ENCODE assay signal across 9 mouse cellular contexts in genomic region chr11:79253542-79254390, GRCm38 (mm10). TPM values are rescaled to one million over a fixed set of nuclear protein-coding genes. Genes with fewer than 3 reads are reported as not detected.
A peak's percentile ranks its signal among the peaks of the same experiment; 100 is the strongest.
DNase-seq lines count a peak whose midpoint lies in the region; ATAC-seq lines count a peak whose summit lies in the region.
"Had no signal": no experiment of that assay in that cellular context is flagged by ENCODE, and none has a peak within 500 bp of the region (broad histone marks: within the 10 kb centered on the region; RNA-seq: fewer than 3 reads in every experiment).

No protein-coding gene starts in this region.

- DNase-seq in MN1 (ENCODE audit: low spot score) = peak; percentile 59
- peak; percentile 51 for DNase-seq in cerebellum, adult 11-12 months
- peak; percentile 70 for DNase-seq in heart, postnatal 4 days
- peak; percentile 20 to 31 for DNase-seq in layer of hippocampus, postnatal 36 days
- DNase-seq in lung, postnatal 25 days (ENCODE audit: low spot score) = peak; percentile 60
- DNase-seq in right cerebral cortex, postnatal 10 days (ENCODE audit: low spot score in 2 of 2) = peak; percentile 60 to 63
- no peak for DNase-seq in yolk sac, embryonic 10.5 days (ENCODE audit: low spot score)

- peak overlapping the region; percentile 84 for H3K4me2 ChIP-seq in forebrain, embryonic 15.5 days (replicated peaks)

- H3K4me3 ChIP-seq in forebrain, embryonic 15.5 days = peak overlapping the region; percentile 93

- ATAC-seq in forebrain, embryonic 15.5 days (replicated peaks) = peak; percentile 44

- peak overlapping the region; percentile 98 for H3K27ac ChIP-seq in forebrain, embryonic 15.5 days (replicated peaks)

- no peaks in the 10 kb centered on the region for H3K27me3 ChIP-seq in forebrain, embryonic 15.5 days

- WGBS in forebrain, embryonic 15.5 days = 2% methylated on average over 49 of the region's 49 CpGs

- H3K4me1 ChIP-seq in forebrain, embryonic 15.5 days = peaks cover 36% of the 10 kb centered on the region

- H3K9me3 ChIP-seq in forebrain, embryonic 15.5 days = no peaks in the 10 kb centered on the region

- peak overlapping the region; percentile 97 for H3K9ac ChIP-seq in forebrain, embryonic 15.5 days (replicated peaks)

- peaks cover 18% of the 10 kb centered on the region for H3K36me3 ChIP-seq in forebrain, embryonic 15.5 days

RNA-seq across cellular contexts. Expression of gene Wsb1, which starts 0.7 kb away (rescaled TPM):
- polyA plus RNA-seq in forebrain, embryonic 15.5 days (2015; fragmentation: Nextera tagmentation; extraction: Ambion mirVana) = 438 and 470 TPM in 2 replicates
- total RNA-seq in heart, postnatal 4 days (2021) = 10 to 100 TPM; 67.1 to 82.1 TPM
- 10 to 100 TPM; 77.1 to 81.3 TPM for total RNA-seq in layer of hippocampus, postnatal 36 days (2021)

RNA-seq across cellular contexts. Expression of gene Gm9964, which starts 42.9 kb away (rescaled TPM):
- not detected in 2 replicates for polyA plus RNA-seq in forebrain, embryonic 15.5 days (2015; fragmentation: Nextera tagmentation; extraction: Ambion mirVana)
- not detected for total RNA-seq in heart, postnatal 4 days (2021)
- total RNA-seq in layer of hippocampus, postnatal 36 days (2021) = under 1 TPM in 1 of 2 experiments, not detected in 1; 0.50 TPM
- polyA plus RNA-seq: large intestine, adult 2 months had no signal
